Mouse (Mus musculus): Measurements from ENCODE around the gene Sp2. TPM values are rescaled to one million over a fixed set of nuclear protein-coding genes. Genes with fewer than 3 reads are reported as not detected.

Gene Sp2
- polyA plus RNA-seq, 1 experiment from 2014 or later, result 20.7 TPM

- Histone ChIP-seq H3K79me2 (ENCODE audit: inconsistent target) (peaks cover 88% of the 10 kb centered on the region), H3K27ac (peak overlapping the region; percentile 99; the same call in 1 of the 2 replicates), H3K4me3 (ENCODE audit: inconsistent target) (no peak overlapping the region), H3K36me3 (ENCODE audit: inconsistent target) (no peaks in the 10 kb centered on the region)
- 80% methylated on average over 5 of the region's 5 CpGs for WGBS (ENCODE audit: missing documents)
These were observed 13.5 kb downstream of the Sp2 start for GRCm38 (mm10) chr11:96969280-96969722.

GRCm38 (mm10) chr11:96968476-96968875 is 14.3 kb downstream of the Sp2 start:
- no peak overlapping the region for H3K4me3 ChIP-seq (ENCODE audit: inconsistent target)
- no peaks in the 10 kb centered on the region for H3K36me3 ChIP-seq (ENCODE audit: inconsistent target)
- H3K27ac ChIP-seq, result peak overlapping the region; percentile 99
- WGBS (ENCODE audit: missing documents), result 85% methylated on average over 6 of the region's 6 CpGs
- H3K79me2 ChIP-seq (ENCODE audit: inconsistent target), result peaks cover 86% of the 10 kb centered on the region

- H3K4me3 ChIP-seq (ENCODE audit: inconsistent target), result peak overlapping the region; percentile 47
- no peaks in the 10 kb centered on the region; the same call in 1 of the 2 replicates for H3K36me3 ChIP-seq (ENCODE audit: inconsistent target)
- peak overlapping the region; percentile 99 for H3K27ac ChIP-seq
- 22% methylated on average over 11 of the region's 11 CpGs for WGBS (ENCODE audit: missing documents)
- H3K79me2 ChIP-seq (ENCODE audit: inconsistent target), result peaks cover 78% of the 10 kb centered on the region
These were observed 15.1 kb downstream of the Sp2 start for GRCm38 (mm10) chr11:96967544-96968269.

- Histone ChIP-seq H3K79me2 (ENCODE audit: inconsistent target) (peaks cover 71% of the 10 kb centered on the region), H3K4me3 (ENCODE audit: inconsistent target) (peak overlapping the region; percentile 47), H3K36me3 (ENCODE audit: inconsistent target) (peaks cover 3% of the 10 kb centered on the region; the same call in 1 of the 2 replicates), H3K27ac (peak overlapping the region; percentile 99)
- under 1% methylated on average over 13 of the region's 13 CpGs for WGBS (ENCODE audit: missing documents)
These were observed 15.7 kb downstream of the Sp2 start for GRCm38 (mm10) chr11:96966914-96967543.

GRCm38 (mm10) chr11:96966172-96966571 is 16.6 kb downstream of the Sp2 start:
- 80% methylated on average over 3 of the region's 3 CpGs for WGBS (ENCODE audit: missing documents)

GRCm38 (mm10) chr11:96963580-96963979 is 19.2 kb downstream of the Sp2 start:
- Histone ChIP-seq H3K4me3 (ENCODE audit: inconsistent target) (no peak overlapping the region), H3K36me3 (ENCODE audit: inconsistent target) (peaks cover 19% of the 10 kb centered on the region), H3K27ac (no peak overlapping the region), H3K79me2 (ENCODE audit: inconsistent target) (peaks cover 37% of the 10 kb centered on the region)
- WGBS (ENCODE audit: missing documents), result 20% methylated on average over 8 of the region's 8 CpGs

More at GRCm38 (mm10) chr11:96966172-96966571, 16.6 kb downstream of the Sp2 start:
- Histone ChIP-seq H3K79me2 (ENCODE audit: inconsistent target) (peaks cover 62% of the 10 kb centered on the region), H3K4me3 (ENCODE audit: inconsistent target) (no peak overlapping the region), H3K36me3 (ENCODE audit: inconsistent target) (peaks cover 12% of the 10 kb centered on the region), H3K27ac (peak overlapping the region; percentile 99)

GRCm38 (mm10) chr11:96957061-96957805 is 25.5 kb downstream of the Sp2 start:
- Histone ChIP-seq H3K36me3 (ENCODE audit: inconsistent target) (peaks cover 73% of the 10 kb centered on the region), H3K79me2 (ENCODE audit: inconsistent target) (no peaks in the 10 kb centered on the region), H3K27ac (no peak overlapping the region), H3K4me3 (ENCODE audit: inconsistent target) (no peak overlapping the region)
- WGBS (ENCODE audit: missing documents), result 94% methylated on average over 8 of the region's 10 CpGs

- Histone ChIP-seq H3K27ac (no peak overlapping the region), H3K79me2 (ENCODE audit: inconsistent target) (no peaks in the 10 kb centered on the region), H3K36me3 (ENCODE audit: inconsistent target) (peaks cover 75% of the 10 kb centered on the region), H3K4me3 (ENCODE audit: inconsistent target) (no peak overlapping the region)
- WGBS (ENCODE audit: missing documents), result 89% methylated on average over 18 of the region's 20 CpGs
These were observed 26.6 kb downstream of the Sp2 start for GRCm38 (mm10) chr11:96956009-96956724.

- H3K4me3 ChIP-seq (ENCODE audit: inconsistent target), result no peak overlapping the region
- no peak overlapping the region for H3K27ac ChIP-seq
- H3K36me3 ChIP-seq (ENCODE audit: inconsistent target), result peaks cover 76% of the 10 kb centered on the region
- 97% methylated on average over 4 of the region's 4 CpGs for WGBS (ENCODE audit: missing documents)
- H3K79me2 ChIP-seq (ENCODE audit: inconsistent target), result no peaks in the 10 kb centered on the region
These were observed 27.7 kb downstream of the Sp2 start for GRCm38 (mm10) chr11:96955094-96955493.

GRCm38 (mm10) chr11:96952896-96953295 is 29.9 kb downstream of the Sp2 start:
- WGBS (ENCODE audit: missing documents), result 55% methylated on average over 6 of the region's 6 CpGs
- Histone ChIP-seq H3K4me3 (ENCODE audit: inconsistent target) (no peak overlapping the region), H3K79me2 (ENCODE audit: inconsistent target) (no peaks in the 10 kb centered on the region), H3K27ac (no peak overlapping the region), H3K36me3 (ENCODE audit: inconsistent target) (peaks cover 69% of the 10 kb centered on the region)

- no peaks in the 10 kb centered on the region for H3K79me2 ChIP-seq (ENCODE audit: inconsistent target)
- WGBS (ENCODE audit: missing documents), result 63% methylated on average over 10 of the region's 10 CpGs
- H3K4me3 ChIP-seq (ENCODE audit: inconsistent target), result no peak overlapping the region
- H3K27ac ChIP-seq, result no peak overlapping the region
- H3K36me3 ChIP-seq (ENCODE audit: inconsistent target), result peaks cover 65% of the 10 kb centered on the region
These were observed 30.3 kb downstream of the Sp2 start for GRCm38 (mm10) chr11:96952426-96952825.

- Histone ChIP-seq H3K27ac (no peak overlapping the region), H3K36me3 (ENCODE audit: inconsistent target) (peaks cover 48% of the 10 kb centered on the region)
These were observed 32.0 kb downstream of the Sp2 start for GRCm38 (mm10) chr11:96950767-96951166.

GRCm38 (mm10) chr11:96947849-96948248 is 34.9 kb downstream of the Sp2 start:
- no peaks in the 10 kb centered on the region for H3K79me2 ChIP-seq (ENCODE audit: inconsistent target)
- H3K27ac ChIP-seq, result no peak overlapping the region
- peaks cover 19% of the 10 kb centered on the region; the same call in 1 of the 2 replicates for H3K36me3 ChIP-seq (ENCODE audit: inconsistent target)
- 51% methylated on average over 4 of the region's 4 CpGs for WGBS (ENCODE audit: missing documents)
- no peak overlapping the region for H3K4me3 ChIP-seq (ENCODE audit: inconsistent target)

More at GRCm38 (mm10) chr11:96950767-96951166, 32.0 kb downstream of the Sp2 start:
- 100% methylated on average over 1 of the region's 3 CpGs for WGBS (ENCODE audit: missing documents)
- H3K4me3 ChIP-seq (ENCODE audit: inconsistent target), result no peak overlapping the region
- H3K79me2 ChIP-seq (ENCODE audit: inconsistent target), result no peaks in the 10 kb centered on the region

GRCm38 (mm10) chr11:96946498-96946897 is 36.3 kb downstream of the Sp2 start:
- Histone ChIP-seq H3K36me3 (ENCODE audit: inconsistent target) (peaks cover 5% of the 10 kb centered on the region; the same call in 1 of the 2 replicates), H3K79me2 (ENCODE audit: inconsistent target) (no peaks in the 10 kb centered on the region), H3K27ac (no peak overlapping the region), H3K4me3 (ENCODE audit: inconsistent target) (no peak overlapping the region)
- 93% methylated on average over 9 of the region's 9 CpGs for WGBS (ENCODE audit: missing documents)
